17 mouse cellular contexts compared by ENCODE assay signal in the genomic region with DNA sequence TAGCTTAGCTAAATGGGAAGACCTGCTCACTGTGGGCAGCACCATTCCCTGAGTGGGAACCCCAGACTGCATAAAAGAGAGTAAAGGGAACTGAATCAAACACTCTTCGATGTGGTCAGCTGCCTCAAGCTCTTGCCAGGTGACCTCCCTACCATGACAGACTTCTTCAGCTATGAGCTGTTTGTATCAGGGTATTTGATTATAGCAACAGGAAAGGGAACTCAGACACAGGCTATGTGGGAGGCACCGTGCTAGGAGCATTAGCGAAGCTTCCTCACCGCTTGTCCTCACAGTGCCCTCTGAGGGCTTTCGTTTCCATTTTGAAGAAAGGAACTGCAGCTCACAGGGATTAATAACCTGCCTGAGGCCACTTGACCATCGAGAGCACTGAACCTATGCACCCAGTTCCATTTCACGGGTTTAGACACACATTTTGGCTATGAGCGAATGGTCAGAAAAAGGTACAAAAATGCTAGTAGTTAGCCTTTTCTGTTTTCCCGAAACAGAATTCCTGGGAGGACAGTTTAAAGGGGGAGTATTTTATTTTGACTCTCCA. TPM values are rescaled to one million over a fixed set of nuclear protein-coding genes. Genes with fewer than 3 reads are reported as not detected.
A peak's percentile ranks its signal among the peaks of the same experiment; 100 is the strongest.
DNase-seq lines count a peak whose midpoint lies in the region; ATAC-seq and TF ChIP-seq lines count a peak whose summit lies in the region.
"Had no signal": no experiment of that assay in that cellular context is flagged by ENCODE, and none has a peak within 500 bp of the region (broad histone marks: within the 10 kb centered on the region; RNA-seq: fewer than 3 reads in every experiment).

No protein-coding gene starts in this region.

- peaks cover 31% of the 10 kb centered on the region for H3K36me3 ChIP-seq in heart, embryonic 12.5 days
- H3K36me3 ChIP-seq in liver, adult 2 months (ENCODE audit: control insufficient read depth, insufficient read depth, low read length), result peaks cover 15% of the 10 kb centered on the region
- H3K36me3 ChIP-seq: midbrain, embryonic 10.5 days had no signal

- no peaks in the 10 kb centered on the region for H3K27me3 ChIP-seq in heart, embryonic 12.5 days (replicated peaks)
- H3K27me3 ChIP-seq in liver, adult 2 months (ENCODE audit: control insufficient read depth, insufficient read depth, low read length), result no peaks in the 10 kb centered on the region
- H3K27me3 ChIP-seq: heart, embryonic 13.5 days; kidney, embryonic 15.5 days; neural tube, embryonic 12.5 days had no signal

- H3K9ac ChIP-seq in heart, embryonic 12.5 days, result no peak overlapping the region
- no peak overlapping the region for H3K9ac ChIP-seq in liver, adult 2 months (ENCODE audit: low read depth, low read length)
- H3K9ac ChIP-seq: heart, embryonic 13.5 days; kidney, embryonic 15.5 days; lung, embryonic 14.5 days; neural tube, embryonic 12.5 days had no signal

- peak; percentile 6 to 23 for DNase-seq in heart, adult 9 months (ENCODE audit: low spot score in 2 of 2)
- DNase-seq in liver, adult 2 months (ENCODE audit: extremely low read depth, low read depth, low spot score), result peak; percentile 10
- DNase-seq in liver, result no peak
- DNase-seq in brain, adult 2 months (ENCODE audit: low read depth, low spot score), result peak; percentile 28
- DNase-seq: cerebellum, adult 11 months; cerebellum, postnatal 25 days; gastrocnemius, postnatal 10 days; lung, embryonic 14.5 days; spleen, adult 18-20 months had no signal

- no peak overlapping the region for H3K27ac ChIP-seq in heart, embryonic 12.5 days (ENCODE audit: poor library complexity, severe bottlenecking)
- no peak overlapping the region for H3K27ac ChIP-seq in liver, adult 2 months (replicated peaks; ENCODE audit: insufficient read depth, low read depth, low read length)
- H3K27ac ChIP-seq: heart, embryonic 13.5 days; hindbrain, embryonic 10.5 days; kidney, embryonic 15.5 days; midbrain, embryonic 10.5 days; neural tube, embryonic 12.5 days had no signal

- H3K4me1 ChIP-seq in heart, embryonic 12.5 days (replicated peaks), result no peaks in the 10 kb centered on the region
- H3K4me1 ChIP-seq in liver, adult 2 months (ENCODE audit: control insufficient read depth, insufficient read depth, low read length), result no peaks in the 10 kb centered on the region
- H3K4me1 ChIP-seq: hindbrain, embryonic 10.5 days; midbrain, embryonic 10.5 days; neural tube, embryonic 12.5 days had no signal

- ATAC-seq in heart, embryonic 12.5 days (ENCODE audit: insufficient number of reproducible peaks, low FRiP score), result no peak
- peak; percentile 34; the same call in 1 of the 2 replicates for ATAC-seq in megakaryocyte progenitor cell, adult 5-6 weeks (replicated peaks; ENCODE audit: poor library complexity)
- ATAC-seq in frontal cortex, adult (ENCODE audit: low TSS enrichment), result no peak

- TF ChIP-seq CTCF in liver, adult 2 months (IDR thresholded peaks at IDR 0.05; ENCODE audit: low read depth, low read length), result no peak

- no peak overlapping the region for H3K4me2 ChIP-seq in heart, embryonic 12.5 days
- H3K4me2 ChIP-seq: heart, embryonic 13.5 days; kidney, embryonic 15.5 days; lung, embryonic 14.5 days; neural tube, embryonic 12.5 days had no signal

- 82% methylated on average over 9 of the region's 9 CpGs for WGBS in heart, embryonic 12.5 days
- 81% methylated on average over 9 of the region's 9 CpGs for WGBS in liver, adult 2 months

- no peaks in the 10 kb centered on the region for H3K79me2 ChIP-seq in liver, adult 2 months (ENCODE audit: control insufficient read depth, insufficient read depth, low read length)

- no peaks in the 10 kb centered on the region for H3K9me3 ChIP-seq in heart, embryonic 12.5 days (replicated peaks)
- H3K9me3 ChIP-seq: heart, embryonic 13.5 days; hindbrain, embryonic 10.5 days; kidney, embryonic 15.5 days; midbrain, embryonic 10.5 days; neural tube, embryonic 12.5 days had no signal

- H3K4me3 ChIP-seq in heart, embryonic 12.5 days, result no peak overlapping the region
- H3K4me3 ChIP-seq in liver, adult 2 months (ENCODE audit: insufficient read depth, low read depth, low read length), result no peak overlapping the region
- H3K4me3 ChIP-seq: heart, embryonic 13.5 days; hindbrain, embryonic 10.5 days; kidney, embryonic 15.5 days; midbrain, embryonic 10.5 days; neural tube, embryonic 12.5 days had no signal

- no peak for TF ChIP-seq POLR2A in liver, adult 2 months (IDR thresholded peaks at IDR 0.05; ENCODE audit: extremely low read depth, insufficient read depth, low read length)

RNA-seq across cellular contexts. Expression of a gene that starts 55.8 kb away (rescaled TPM):
- 131 and 135 TPM in 2 replicates for polyA plus RNA-seq in heart, embryonic 12.5 days (2016; fragmentation: Nextera tagmentation; extraction: Ambion mirVana)
- total RNA-seq in liver, adult 2 months (2014; rRNA removed), result 6.9 and 9.5 TPM in 2 replicates
- 16.4 and 23.0 TPM in 2 replicates for polyA plus RNA-seq in liver, adult 2 months (2012; rRNA removed)
- total RNA-seq in megakaryocyte progenitor cell, adult 5-6 weeks (2015), result 11.5 and 12.0 TPM in 2 replicates
- total RNA-seq in megakaryocyte progenitor cell, adult 5-6 weeks (2017), result 15.0 and 15.8 TPM in 2 replicates
